Mouse (Mus musculus) cerebellum, postnatal 14 days (tissue): ENCODE data around the gene Tlcd1.

Experiments
- DNase-seq, 2 experiments: peaks; one replicate each; pipeline ENCODE4 v3.0.0; 2021; ENCODE audit warnings: mixed read lengths in 2 of 2

Tlcd1 gene

GRCm38 (mm10) chr11:78205361-78206206 is 29.1 kb downstream of the Tlcd1 start:
- DNase-seq: no peak

- DNase-seq: no peak
Measured at GRCm38 (mm10) chr11:78207190-78207589, 30.7 kb downstream of the Tlcd1 start.

GRCm38 (mm10) chr11:78209886-78210285 is 33.4 kb downstream of the Tlcd1 start:
- DNase-seq: no peak

GRCm38 (mm10) chr11:78210615-78211014 is 34.1 kb downstream of the Tlcd1 start:
- no peak for DNase-seq

- DNase-seq: no peak
Measured at GRCm38 (mm10) chr11:78211513-78211912, 35.0 kb downstream of the Tlcd1 start.

- DNase-seq: no peak
Measured at GRCm38 (mm10) chr11:78213086-78213817, 36.7 kb downstream of the Tlcd1 start.

- DNase-seq: no peak
Measured at GRCm38 (mm10) chr11:78215709-78216317, 39.3 kb downstream of the Tlcd1 start.

- DNase-seq: no peak
Measured at GRCm38 (mm10) chr11:78223586-78223985, 47.1 kb downstream of the Tlcd1 start.
